Mouse (Mus musculus): Measurements from ENCODE around the gene Gm14308. TPM values are rescaled to one million over a fixed set of nuclear protein-coding genes. Genes with fewer than 3 reads are reported as not detected.
"Not testable (repeated sequence)": the region's sequence is repeated elsewhere in the genome, so short reads cannot be mapped to it uniquely, and the experiment has no call there.

The Gm14308 gene
- polyA plus RNA-seq (2015; fragmentation: Nextera tagmentation; extraction: Ambion mirVana), result 8.2 and 14.0 TPM in 2 replicates

DNA sequence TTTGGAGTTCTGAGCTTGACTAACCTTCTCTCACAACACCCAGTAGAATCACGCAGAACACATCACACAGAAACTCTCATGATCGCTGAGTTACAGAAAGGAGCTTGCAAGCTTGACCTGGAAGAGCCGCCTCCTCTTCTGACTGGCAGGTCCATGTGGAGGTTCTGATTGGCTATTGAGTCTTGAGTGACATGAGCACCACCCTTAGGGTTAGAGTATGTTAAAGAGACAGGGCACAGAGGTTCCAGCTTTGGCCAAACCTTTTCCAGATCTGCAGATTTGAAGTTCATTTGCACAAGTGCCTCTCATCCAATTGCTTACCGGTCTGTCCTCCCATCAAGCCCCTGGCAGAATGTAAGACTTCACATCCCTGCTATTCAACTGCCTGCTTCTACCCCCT is at the start of gene Gm14308:
Gm14308 (minus strand) TSS at position 101 of the 400 bp plus-strand sequence.
- H3K36me3 ChIP-seq; H3K4me1 ChIP-seq (replicated peaks); H3K4me2 ChIP-seq; H3K27ac ChIP-seq; ATAC-seq (replicated peaks; ENCODE audit: insufficient number of reproducible peaks, insufficient read depth, low FRiP score, low read depth); H3K27me3 ChIP-seq; H3K4me3 ChIP-seq; H3K9ac ChIP-seq; H3K9me3 ChIP-seq (replicated peaks): not testable (repeated sequence)
- no CpG with 5 or more reads among the region's 4 CpGs for WGBS

DNA sequence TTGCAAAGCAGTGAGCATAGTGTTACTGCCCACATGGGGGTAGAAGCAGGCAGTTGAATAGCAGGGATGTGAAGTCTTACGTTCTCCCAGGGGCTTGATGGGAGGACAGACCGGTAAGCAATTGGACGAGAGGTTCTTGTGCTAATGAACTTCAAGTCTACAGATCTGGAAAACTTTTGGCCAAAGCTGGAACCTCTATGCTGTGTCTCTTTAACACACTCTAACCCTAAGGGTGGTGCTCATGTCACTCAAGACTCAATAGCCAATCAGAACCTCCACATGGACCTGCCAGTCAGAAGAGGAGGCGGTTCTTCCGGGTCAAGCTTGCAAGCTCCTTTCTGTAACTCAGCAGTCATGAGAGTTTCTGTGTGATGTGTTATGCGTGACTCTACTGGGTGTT is 34.1 kb upstream of the Gm14308 start, which contains the start of gene Zfp973:
Zfp973 (plus strand) TSS at position 301 of the 400 bp plus-strand sequence.
- not testable (repeated sequence) for H3K4me3 ChIP-seq; H3K9me3 ChIP-seq (replicated peaks); H3K4me1 ChIP-seq (replicated peaks); H3K27me3 ChIP-seq; H3K4me2 ChIP-seq; H3K36me3 ChIP-seq; H3K9ac ChIP-seq; H3K27ac ChIP-seq; ATAC-seq (replicated peaks; ENCODE audit: insufficient number of reproducible peaks, insufficient read depth, low FRiP score, low read depth)
- no CpG with 5 or more reads among the region's 6 CpGs for WGBS

Other genes with a start within 250 kb of the Gm14308 start
- 9.7 and 10.8 TPM in 2 replicates for gene Gm14435, start 212.8 kb downstream of the Gm14308 start, polyA plus RNA-seq (2015; fragmentation: Nextera tagmentation; extraction: Ambion mirVana)
- gene Gm14434, start 149.6 kb downstream of the Gm14308 start, polyA plus RNA-seq (2015; fragmentation: Nextera tagmentation; extraction: Ambion mirVana), result 4.0 and 8.2 TPM in 2 replicates
- not detected in 2 replicates for gene Zfp967, start 115.3 kb downstream of the Gm14308 start, polyA plus RNA-seq (2015; fragmentation: Nextera tagmentation; extraction: Ambion mirVana)
- gene Zfp973, start 34.2 kb upstream of the Gm14308 start, polyA plus RNA-seq (2015; fragmentation: Nextera tagmentation; extraction: Ambion mirVana), result 8.2 and 8.9 TPM in 2 replicates
- gene Gm14305, start 72.0 kb upstream of the Gm14308 start, polyA plus RNA-seq (2015; fragmentation: Nextera tagmentation; extraction: Ambion mirVana), result 20.1 and 21.7 TPM in 2 replicates
- gene Gm14295, start 162.3 kb upstream of the Gm14308 start, polyA plus RNA-seq (2015; fragmentation: Nextera tagmentation; extraction: Ambion mirVana), result 11.1 and 12.1 TPM in 2 replicates
- gene Gm14408, start 194.8 kb upstream of the Gm14308 start, polyA plus RNA-seq (2015; fragmentation: Nextera tagmentation; extraction: Ambion mirVana), result not detected in 2 replicates

Data from heart, embryonic 15.5 days (tissue).